Mouse (Mus musculus) hindbrain, embryonic 16.5 days (tissue): Measurements from ENCODE around the gene Dlgap1. TPM values are rescaled to one million over a fixed set of nuclear protein-coding genes. Genes with fewer than 3 reads are reported as not detected.

Experiments used
- ATAC-seq: fragments of 200-750 bp; cut with Nextera tagmentation; 2 replicates; pipeline ENCODE4 v1.8.0; 2017; ENCODE audit warnings: moderate TSS enrichment, moderate library complexity
- H3K27ac ChIP-seq: fragments of 300-500 bp; sonication (generic); 2 replicates; pipeline ENCODE4 v1.5.1; 2014; ENCODE audit warnings: low read depth, mild to moderate bottlenecking, control low read depth, low read length, moderate library complexity
- H3K27me3 ChIP-seq: fragments of 300-500 bp; sonication (generic); replicated peaks from 2 replicates; pipeline ENCODE4 v1.6.1; 2014; ENCODE audit warnings: low read length; ENCODE audit not compliant: control insufficient read depth, insufficient read depth
- H3K36me3 ChIP-seq: fragments of 300-500 bp; sonication (generic); 2 replicates; pipeline ENCODE4 v1.6.1; 2014; ENCODE audit warnings: mild to moderate bottlenecking, low read length, moderate library complexity, mixed read lengths; ENCODE audit not compliant: control insufficient read depth, insufficient read depth
- H3K4me1 ChIP-seq: fragments of 300-500 bp; sonication (generic); 2 replicates; pipeline ENCODE4 v1.6.1; 2014; ENCODE audit warnings: low read depth, low read length; ENCODE audit not compliant: control insufficient read depth, insufficient read depth
- H3K4me2 ChIP-seq: fragments of 300-500 bp; sonication (generic); 2 replicates; pipeline ENCODE4 v1.6.1; 2014; ENCODE audit warnings: mild to moderate bottlenecking, low read length, control low read depth, moderate library complexity
- H3K4me3 ChIP-seq: fragments of 300-500 bp; sonication (generic); 2 replicates; pipeline ENCODE4 v1.5.1; 2014; ENCODE audit warnings: mild to moderate bottlenecking, low read length, control low read depth, moderate library complexity
- H3K9ac ChIP-seq: fragments of 300-500 bp; sonication (generic); 2 replicates; pipeline ENCODE4 v1.6.1; 2014; ENCODE audit warnings: low read depth, mild to moderate bottlenecking, control low read depth, low read length, moderate library complexity
- H3K9me3 ChIP-seq: fragments of 300-500 bp; sonication (generic); 2 replicates; pipeline ENCODE4 v1.6.1; 2014; ENCODE audit warnings: mild to moderate bottlenecking, low read length, moderate library complexity; ENCODE audit not compliant: control insufficient read depth
- WGBS: fragments of 180-500 bp; shearing (Covaris S2); extraction: QIAGEN DNeasy Blood & Tissue Kit; methylation state at CpG from one replicate; pipeline ENCODE4 v1.1.7; 2014; 5-methylcytosine and 5-hydroxymethylcytosine counted together
- polyA plus RNA-seq: library from polyadenylated mRNA; unstranded; fragments of >200 nt; fragmentation: Nextera tagmentation; extraction: Ambion mirVana; gene quantifications from 2 replicates; pipeline ENCODE4 v1.2.1, GENCODE M21; 2015

Gene Dlgap1
- polyA plus RNA-seq, 1 experiment from 2014 or later = 39.5 TPM

DNA sequence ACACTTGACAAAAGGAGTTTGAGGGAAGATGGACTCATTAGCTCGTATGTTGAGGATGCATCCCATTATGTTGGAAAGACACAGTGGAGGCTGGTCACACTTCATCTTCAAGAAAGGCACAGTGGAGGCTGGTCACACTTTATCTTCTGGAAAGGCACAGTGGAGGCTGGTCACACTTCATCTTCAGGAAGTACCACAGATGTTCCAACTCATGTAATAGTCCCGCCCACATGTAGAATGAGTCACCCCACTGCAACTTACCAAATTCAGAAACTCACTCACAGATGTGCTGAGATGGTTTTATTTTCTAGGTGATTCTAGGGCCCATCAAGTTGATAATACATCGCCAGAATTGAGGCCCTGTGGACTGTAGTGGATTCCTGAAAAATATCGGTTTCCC lies 119.3 kb downstream of the Dlgap1 start:
- no peak overlapping the region for H3K9ac ChIP-seq

DNA sequence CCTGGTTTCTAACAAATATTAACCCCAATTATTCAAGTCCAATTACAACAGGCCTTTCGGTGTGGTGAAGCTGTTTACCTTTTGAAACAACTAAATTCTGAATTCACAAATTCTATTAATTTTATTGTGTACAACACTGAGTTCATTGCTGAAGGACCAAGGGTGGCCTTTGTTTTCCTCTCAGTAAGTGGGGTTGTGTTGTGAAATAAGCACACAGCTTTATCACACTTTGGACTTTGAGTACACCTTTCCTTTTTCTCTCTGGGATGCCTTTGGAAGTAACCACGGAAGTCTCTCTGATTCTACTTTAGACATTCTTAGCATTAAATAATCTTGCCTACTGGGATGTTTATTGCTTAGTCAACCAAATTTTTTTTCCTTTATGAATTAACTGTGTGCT lies 121.9 kb downstream of the Dlgap1 start:
- Histone ChIP-seq H3K4me3 (no peak overlapping the region), H3K27me3 (no peaks in the 10 kb centered on the region), H3K4me1 (no peaks in the 10 kb centered on the region), H3K36me3 (no peaks in the 10 kb centered on the region), H3K9ac (no peak overlapping the region), H3K4me2 (no peak overlapping the region), H3K9me3 (no peaks in the 10 kb centered on the region), H3K27ac (no peak overlapping the region)
- no peak for ATAC-seq
- 87% methylated on average over 2 of the region's 2 CpGs for WGBS

More for the DNA sequence above, 119.3 kb downstream of the Dlgap1 start:
- Histone ChIP-seq H3K9me3 (no peaks in the 10 kb centered on the region), H3K4me1 (no peaks in the 10 kb centered on the region), H3K27ac (no peak overlapping the region), H3K4me3 (no peak overlapping the region), H3K4me2 (no peak overlapping the region), H3K36me3 (no peaks in the 10 kb centered on the region), H3K27me3 (no peaks in the 10 kb centered on the region)
- no peak for ATAC-seq
- 94% methylated on average over 4 of the region's 4 CpGs for WGBS

DNA sequence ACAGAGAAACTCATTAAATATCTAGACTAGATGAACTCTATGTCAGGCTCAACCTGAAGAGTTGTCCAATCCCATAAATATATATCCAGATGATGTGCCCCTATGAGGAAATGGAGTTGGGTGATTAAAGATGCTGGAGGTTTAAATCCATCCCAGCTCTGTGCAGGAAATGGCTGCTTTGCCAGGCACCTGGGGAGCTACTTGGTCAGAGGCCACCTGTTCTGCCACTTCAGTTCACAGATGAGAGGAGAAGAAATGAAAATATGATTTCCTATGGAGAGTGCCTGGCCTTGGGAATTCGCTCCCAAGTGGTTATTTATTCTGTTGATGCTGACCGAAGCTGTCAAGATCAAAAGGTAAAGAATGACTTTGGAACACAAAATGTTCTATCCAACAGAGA lies 160.3 kb downstream of the Dlgap1 start:
- Histone ChIP-seq H3K9ac (no peak overlapping the region), H3K4me2 (no peak overlapping the region), H3K4me3 (no peak overlapping the region), H3K27ac (no peak overlapping the region), H3K4me1 (no peaks in the 10 kb centered on the region), H3K9me3 (no peaks in the 10 kb centered on the region), H3K27me3 (no peaks in the 10 kb centered on the region), H3K36me3 (no peaks in the 10 kb centered on the region)
- ATAC-seq = no peak
- 84% methylated on average over 2 of the region's 2 CpGs for WGBS

- Histone ChIP-seq H3K9me3 (no peaks in the 10 kb centered on the region), H3K4me2 (no peak overlapping the region), H3K4me3 (no peak overlapping the region), H3K27me3 (no peaks in the 10 kb centered on the region), H3K27ac (no peak overlapping the region), H3K36me3 (no peaks in the 10 kb centered on the region), H3K9ac (no peak overlapping the region), H3K4me1 (no peaks in the 10 kb centered on the region)
- ATAC-seq = no peak
- WGBS = 93% methylated on average over 2 of the region's 2 CpGs
These were observed 201.0 kb downstream of the Dlgap1 start for GRCm38 (mm10) chr17:70169831-70170230.

DNA sequence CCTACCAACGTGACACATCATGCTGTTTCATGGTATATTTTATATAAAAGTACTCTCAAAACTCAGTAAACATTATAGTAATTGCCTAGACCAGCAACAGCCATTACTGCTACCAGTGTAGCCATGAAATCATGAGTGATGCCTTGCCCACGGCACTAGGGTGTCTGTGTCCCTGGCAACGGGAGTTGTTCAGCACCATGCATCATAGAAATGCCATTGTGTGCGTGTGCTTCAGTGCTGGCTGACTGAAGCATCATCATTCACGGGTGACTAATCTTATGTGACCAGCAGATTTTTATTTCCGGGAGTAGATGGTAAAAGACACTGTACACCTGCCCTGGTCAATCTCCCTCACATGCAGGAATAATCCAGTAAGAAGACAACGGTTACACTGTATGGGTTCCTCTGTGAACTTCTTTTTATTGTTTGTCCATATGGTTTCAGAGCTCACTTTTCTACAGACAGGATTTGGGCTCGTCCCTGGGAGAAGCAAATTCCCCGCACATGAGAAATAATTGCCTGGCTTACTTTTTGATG lies 203.7 kb downstream of the Dlgap1 start:
- 60% methylated on average over 9 of the region's 9 CpGs for WGBS
- no peak for ATAC-seq
- Histone ChIP-seq H3K4me1 (no peaks in the 10 kb centered on the region), H3K4me2 (no peak overlapping the region), H3K9me3 (no peaks in the 10 kb centered on the region), H3K4me3 (no peak overlapping the region), H3K27ac (no peak overlapping the region), H3K9ac (no peak overlapping the region), H3K36me3 (no peaks in the 10 kb centered on the region), H3K27me3 (no peaks in the 10 kb centered on the region)

DNA sequence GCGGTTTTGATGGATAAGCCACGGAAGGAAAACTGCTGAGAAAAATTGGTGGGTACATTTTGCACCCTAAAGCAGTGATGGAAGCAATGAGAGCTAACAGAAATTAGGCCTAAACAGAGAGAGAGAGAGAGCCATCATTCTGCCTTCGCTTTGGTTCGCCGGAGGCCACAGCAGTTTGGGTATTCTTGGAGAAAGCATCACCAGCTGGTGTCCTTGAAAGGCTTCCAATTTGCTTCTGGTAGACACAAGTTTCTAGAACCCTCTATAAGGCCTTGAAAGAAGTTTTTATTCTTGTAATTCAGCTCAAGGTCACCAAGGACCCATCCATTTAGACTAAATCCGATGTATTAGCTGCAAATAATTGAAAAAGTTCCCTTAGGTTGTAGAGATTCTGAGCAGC lies 205.0 kb downstream of the Dlgap1 start:
- no peaks in the 10 kb centered on the region for H3K36me3 ChIP-seq
- ATAC-seq = no peak
- no peaks in the 10 kb centered on the region for H3K27me3 ChIP-seq
- no peaks in the 10 kb centered on the region for H3K4me1 ChIP-seq
- no peak overlapping the region for H3K4me3 ChIP-seq
- 89% methylated on average over 6 of the region's 6 CpGs for WGBS
- no peaks in the 10 kb centered on the region for H3K9me3 ChIP-seq
- no peak overlapping the region for H3K27ac ChIP-seq
- H3K9ac ChIP-seq = no peak overlapping the region
- no peak overlapping the region for H3K4me2 ChIP-seq

DNA sequence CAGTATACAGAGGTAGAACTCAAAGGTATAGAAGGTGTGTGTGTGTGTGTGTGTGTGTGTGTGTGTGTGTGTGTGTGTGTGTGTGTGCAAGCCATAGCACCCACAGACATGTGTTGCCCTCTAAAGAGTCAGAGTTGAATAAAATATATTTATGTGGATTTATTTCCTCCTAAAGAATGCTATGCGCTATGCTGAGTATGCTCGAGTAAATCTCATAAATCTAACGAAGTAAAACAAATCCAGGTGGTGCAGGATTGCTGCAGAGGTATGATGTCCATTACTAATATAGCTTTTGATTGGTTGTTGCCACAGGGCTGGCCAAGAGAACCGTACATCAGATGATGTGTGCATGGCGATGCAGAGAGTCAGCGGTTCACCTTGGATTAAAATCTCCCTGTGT lies 222.4 kb downstream of the Dlgap1 start:
- no peak for ATAC-seq
- no peaks in the 10 kb centered on the region for H3K9me3 ChIP-seq
- no peaks in the 10 kb centered on the region for H3K27me3 ChIP-seq
- H3K27ac ChIP-seq = no peak overlapping the region
- no peaks in the 10 kb centered on the region for H3K4me1 ChIP-seq
- no peak overlapping the region for H3K4me3 ChIP-seq
- H3K9ac ChIP-seq = no peak overlapping the region
- H3K4me2 ChIP-seq = no peak overlapping the region
- H3K36me3 ChIP-seq = no peaks in the 10 kb centered on the region
- WGBS = 87% methylated on average over 6 of the region's 6 CpGs

DNA sequence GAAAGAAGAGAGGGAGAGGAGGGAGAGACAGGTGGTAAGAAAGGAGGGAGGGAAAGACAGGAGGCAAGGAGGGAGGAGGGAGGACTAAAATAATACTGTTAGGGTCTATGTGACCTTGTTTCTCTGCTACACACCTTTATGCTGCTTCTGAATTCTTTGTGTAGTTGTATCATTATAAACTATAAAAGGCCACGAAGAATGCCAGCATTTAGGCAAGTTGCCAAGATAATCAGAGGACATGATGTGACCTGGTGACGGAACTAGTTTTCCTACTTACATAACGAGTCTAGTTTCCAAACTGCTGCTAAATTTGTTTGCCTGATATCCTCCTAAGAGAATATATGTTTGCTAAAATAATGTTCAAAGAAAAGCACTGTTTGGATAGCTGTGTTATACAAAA lies 254.0 kb downstream of the Dlgap1 start:
- no peak overlapping the region for H3K27ac ChIP-seq
- no peaks in the 10 kb centered on the region for H3K27me3 ChIP-seq
- no peak overlapping the region for H3K4me2 ChIP-seq
- H3K4me3 ChIP-seq = no peak overlapping the region
- no peaks in the 10 kb centered on the region for H3K4me1 ChIP-seq
- ATAC-seq = no peak
- no peak overlapping the region for H3K9ac ChIP-seq
- H3K36me3 ChIP-seq = no peaks in the 10 kb centered on the region
- no peaks in the 10 kb centered on the region for H3K9me3 ChIP-seq
- WGBS = 54% methylated on average over 3 of the region's 3 CpGs

DNA sequence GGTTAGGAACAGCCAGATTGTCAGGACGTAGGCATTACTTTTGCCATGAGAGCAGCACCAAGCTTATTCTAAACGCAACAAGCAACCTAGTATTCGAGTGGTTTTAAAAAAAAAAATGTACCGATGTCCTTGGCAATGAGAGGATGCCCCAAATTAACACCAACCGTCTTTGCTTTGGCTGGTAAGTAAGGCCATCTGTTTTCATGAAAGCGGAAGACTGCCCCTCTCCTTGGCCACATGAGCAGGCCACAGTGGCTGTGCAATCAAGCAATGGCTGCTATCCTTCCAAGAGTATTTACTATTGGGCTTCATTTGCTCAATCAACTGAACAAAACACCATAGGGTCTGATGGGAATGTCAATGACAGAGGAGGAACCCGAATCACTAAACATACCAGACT lies 278.5 kb downstream of the Dlgap1 start:
- no peak overlapping the region for H3K4me2 ChIP-seq
- H3K4me3 ChIP-seq = no peak overlapping the region
- no peak overlapping the region for H3K9ac ChIP-seq
- H3K27me3 ChIP-seq = no peaks in the 10 kb centered on the region
- no peaks in the 10 kb centered on the region for H3K36me3 ChIP-seq
- no peaks in the 10 kb centered on the region for H3K4me1 ChIP-seq
- no peak overlapping the region for H3K27ac ChIP-seq
- 65% methylated on average over 7 of the region's 7 CpGs for WGBS
- ATAC-seq = peak; percentile 64; the same call in 1 of the 2 replicates
- no peaks in the 10 kb centered on the region for H3K9me3 ChIP-seq

- H3K27ac ChIP-seq = no peak overlapping the region
- H3K4me3 ChIP-seq = no peak overlapping the region
- no peaks in the 10 kb centered on the region for H3K4me1 ChIP-seq
- WGBS = 36% methylated on average over 6 of the region's 6 CpGs
- no peaks in the 10 kb centered on the region for H3K9me3 ChIP-seq
- no peak overlapping the region for H3K9ac ChIP-seq
- ATAC-seq = peak; percentile 69
- no peak overlapping the region for H3K4me2 ChIP-seq
- H3K36me3 ChIP-seq = no peaks in the 10 kb centered on the region
- H3K27me3 ChIP-seq = no peaks in the 10 kb centered on the region
These were observed 279.4 kb downstream of the Dlgap1 start for GRCm38 (mm10) chr17:70248250-70248649.
